Mouse (Mus musculus) cerebellum, adult 11 months (tissue): ENCODE results near the gene Stx6.
"Not testable (repeated sequence)": the region's sequence is repeated elsewhere in the genome, so short reads cannot be mapped to it uniquely, and the experiment has no call there.

Experiments used
- DNase-seq: peaks from one replicate; pipeline ENCODE4 v3.0.0; 2022

Stx6 gene

GRCm38 (mm10) chr1:155169935-155170334, 11.4 kb downstream of the Stx6 start:
- DNase-seq = no peak

GRCm38 (mm10) chr1:155172895-155173643, 14.6 kb downstream of the Stx6 start:
- no peak for DNase-seq

GRCm38 (mm10) chr1:155173644-155174016, 15.1 kb downstream of the Stx6 start:
- DNase-seq = not testable (repeated sequence)

GRCm38 (mm10) chr1:155174424-155174823, 15.9 kb downstream of the Stx6 start:
- no peak for DNase-seq

- DNase-seq = no peak
These were observed 19.8 kb downstream of the Stx6 start for GRCm38 (mm10) chr1:155178192-155178924.

GRCm38 (mm10) chr1:155184191-155184590, 25.7 kb downstream of the Stx6 start:
- DNase-seq = no peak

GRCm38 (mm10) chr1:155188656-155189055, 30.1 kb downstream of the Stx6 start:
- no peak for DNase-seq

GRCm38 (mm10) chr1:155191219-155191618, 32.7 kb downstream of the Stx6 start:
- no peak for DNase-seq

- no peak for DNase-seq
These were observed 33.2 kb downstream of the Stx6 start for GRCm38 (mm10) chr1:155191671-155192070.

GRCm38 (mm10) chr1:155192805-155193368, 34.4 kb downstream of the Stx6 start:
- DNase-seq = no peak

- no peak for DNase-seq
These were observed 38.2 kb downstream of the Stx6 start for GRCm38 (mm10) chr1:155196691-155197090.

- no peak for DNase-seq
These were observed 41.0 kb downstream of the Stx6 start for GRCm38 (mm10) chr1:155199522-155199921.

- no peak for DNase-seq
These were observed 42.5 kb downstream of the Stx6 start for GRCm38 (mm10) chr1:155200967-155201366.

- no peak for DNase-seq
These were observed 42.9 kb downstream of the Stx6 start for GRCm38 (mm10) chr1:155201373-155201879.

- DNase-seq = no peak
These were observed 43.4 kb downstream of the Stx6 start for GRCm38 (mm10) chr1:155201914-155202313.

GRCm38 (mm10) chr1:155202472-155202871, 44.0 kb downstream of the Stx6 start:
- DNase-seq = no peak

- no peak for DNase-seq
These were observed 44.6 kb downstream of the Stx6 start for GRCm38 (mm10) chr1:155203101-155203500.

- DNase-seq = no peak
These were observed 45.4 kb downstream of the Stx6 start for GRCm38 (mm10) chr1:155203954-155204353.

GRCm38 (mm10) chr1:155204560-155205162, 46.1 kb downstream of the Stx6 start:
- DNase-seq = no peak

GRCm38 (mm10) chr1:155205311-155205710, 46.8 kb downstream of the Stx6 start:
- DNase-seq = no peak

- DNase-seq = no peak
These were observed 47.5 kb downstream of the Stx6 start for GRCm38 (mm10) chr1:155205822-155206660.

- DNase-seq = no peak
These were observed 49.3 kb downstream of the Stx6 start for GRCm38 (mm10) chr1:155207859-155208258.
